Mouse (Mus musculus): ENCODE data around the gene Cdc20. TPM values are rescaled to one million over a fixed set of nuclear protein-coding genes. Genes with fewer than 3 reads are reported as not detected.

The Cdc20 gene
- total RNA-seq, 2 experiments from 2014 or later: 23.2 to 28.9 TPM

DNA sequence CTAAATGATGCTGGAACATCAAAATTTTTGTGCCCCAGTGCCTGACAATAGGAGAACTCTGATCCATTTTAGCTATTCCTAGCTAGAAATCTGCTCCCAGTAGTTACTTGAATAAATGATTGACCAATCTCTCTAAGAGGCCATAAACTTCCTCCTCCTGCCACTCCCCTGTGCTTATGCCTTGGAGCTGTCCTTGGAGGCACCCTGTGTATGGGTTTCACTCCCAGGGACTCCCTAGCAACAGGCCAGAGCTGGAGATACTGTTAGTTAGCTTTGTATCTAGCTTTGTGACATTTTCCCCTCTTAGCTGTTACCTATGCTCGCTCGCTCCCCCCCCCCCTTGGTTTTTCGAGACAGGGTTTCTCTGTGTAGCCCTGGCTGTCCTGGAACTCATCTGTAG, 15.8 kb downstream of the Cdc20 start:
- no peak for DNase-seq

DNA sequence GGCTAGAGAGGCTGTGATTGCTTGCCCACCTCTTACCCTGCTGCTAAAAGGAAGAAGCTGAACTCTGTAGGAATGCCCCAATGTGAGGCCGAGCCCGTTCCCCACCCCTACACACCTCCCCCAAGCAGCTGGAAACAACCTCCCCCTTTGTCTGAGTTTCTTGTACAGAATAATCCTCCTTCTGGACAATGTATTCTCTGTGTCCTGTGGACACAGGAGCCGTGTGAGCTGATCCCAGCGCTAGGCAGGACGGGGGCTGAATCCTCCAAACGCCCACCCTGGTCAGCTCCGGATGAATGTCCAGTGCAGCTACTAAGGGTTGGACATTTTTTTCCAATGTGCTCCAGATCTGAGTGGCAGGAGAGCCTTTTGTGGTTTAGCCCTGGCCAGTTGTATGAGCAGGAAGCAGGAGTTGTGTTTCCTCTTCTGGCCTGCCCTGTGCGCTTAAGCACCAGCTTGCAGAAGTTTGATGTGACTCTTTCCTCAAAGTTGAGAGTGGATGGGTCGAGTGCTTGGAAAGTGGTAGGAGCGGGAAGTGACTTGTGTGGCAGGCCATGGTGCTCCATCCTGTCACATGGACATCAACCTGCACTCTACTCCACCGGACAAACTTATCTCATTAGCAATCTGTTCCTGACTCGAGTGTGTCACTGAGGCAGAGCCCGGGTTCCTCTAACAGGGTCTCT, 19.9 kb downstream of the Cdc20 start:
- DNase-seq: no peak

DNA sequence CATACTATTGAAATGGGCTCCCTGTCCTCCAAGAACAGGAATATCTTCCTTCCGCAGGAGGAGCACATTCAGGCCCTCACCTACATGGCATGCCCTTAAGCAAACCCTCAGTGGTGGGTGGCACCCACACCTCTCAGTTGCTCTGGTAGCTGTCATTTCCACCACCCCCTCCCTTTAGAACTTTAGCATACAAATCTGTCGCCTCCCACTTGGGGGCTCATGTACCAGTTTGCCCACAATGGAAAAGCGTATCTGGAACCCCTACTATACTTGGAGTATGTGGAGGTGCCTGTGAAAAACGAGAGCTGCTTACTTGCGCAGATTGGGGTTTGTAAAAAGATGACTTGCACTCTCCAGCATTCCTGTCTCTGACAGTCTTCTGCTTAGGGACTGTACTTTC, 20.8 kb downstream of the Cdc20 start:
- no peak for DNase-seq

DNA sequence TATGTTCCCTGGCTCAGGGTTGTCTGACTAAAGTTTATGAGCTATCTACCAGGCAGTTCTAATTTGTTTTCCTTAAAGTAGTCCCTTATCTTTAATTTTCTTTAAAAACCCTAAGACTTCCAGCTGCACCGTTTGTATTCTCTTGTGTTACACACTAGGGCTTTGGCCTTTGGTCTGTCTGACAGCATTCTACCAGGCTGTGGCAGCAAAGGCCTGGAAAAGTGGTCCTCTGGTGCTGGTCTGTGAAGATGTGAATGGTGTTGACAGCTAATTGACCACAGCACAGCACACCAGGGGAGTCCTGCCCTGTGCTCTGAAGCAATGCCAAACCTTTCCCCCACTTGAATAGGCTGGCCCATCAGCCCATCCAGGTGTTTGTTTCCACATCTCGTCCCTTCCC, 21.4 kb downstream of the Cdc20 start:
- DNase-seq: no peak

DNA sequence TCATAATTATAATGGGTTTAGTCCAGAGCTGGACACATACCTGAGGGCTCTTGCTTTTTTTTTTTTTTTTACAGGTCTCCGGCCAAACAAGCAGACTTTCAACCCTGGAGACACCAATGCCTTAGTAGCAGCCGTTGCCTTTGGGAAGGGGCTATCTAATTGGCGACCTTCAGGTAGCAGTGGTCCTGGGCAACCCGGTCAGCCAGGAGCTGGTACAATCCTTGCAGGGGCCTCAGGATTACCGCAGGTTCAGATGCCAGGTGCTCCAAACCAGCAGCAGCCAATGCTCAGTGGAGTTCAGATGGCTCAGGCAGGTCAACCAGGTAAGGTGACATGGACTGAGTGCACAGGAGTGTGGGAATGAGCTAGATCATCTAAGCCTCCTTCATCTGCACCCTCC, 23.6 kb downstream of the Cdc20 start:
- DNase-seq: no peak

DNA sequence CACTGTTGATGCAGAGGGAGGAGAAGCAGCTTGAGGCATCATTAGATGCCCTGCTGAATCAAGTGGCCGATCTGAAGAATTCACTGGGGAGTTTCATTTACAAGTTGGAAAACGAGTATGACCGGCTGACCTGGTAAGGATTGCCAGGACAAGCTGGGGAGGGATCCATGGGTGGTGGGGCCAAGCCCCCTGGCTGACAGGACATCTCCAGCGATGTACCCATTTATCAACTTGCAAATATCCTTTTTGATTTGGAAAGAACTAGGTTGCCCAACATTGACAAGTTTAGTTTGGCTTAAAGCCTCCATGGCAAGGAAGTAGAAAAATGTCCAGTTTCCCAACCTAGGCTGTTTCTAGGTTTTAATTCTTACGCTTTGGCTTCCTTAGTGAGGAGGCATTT, 26.3 kb downstream of the Cdc20 start:
- no peak for DNase-seq

DNA sequence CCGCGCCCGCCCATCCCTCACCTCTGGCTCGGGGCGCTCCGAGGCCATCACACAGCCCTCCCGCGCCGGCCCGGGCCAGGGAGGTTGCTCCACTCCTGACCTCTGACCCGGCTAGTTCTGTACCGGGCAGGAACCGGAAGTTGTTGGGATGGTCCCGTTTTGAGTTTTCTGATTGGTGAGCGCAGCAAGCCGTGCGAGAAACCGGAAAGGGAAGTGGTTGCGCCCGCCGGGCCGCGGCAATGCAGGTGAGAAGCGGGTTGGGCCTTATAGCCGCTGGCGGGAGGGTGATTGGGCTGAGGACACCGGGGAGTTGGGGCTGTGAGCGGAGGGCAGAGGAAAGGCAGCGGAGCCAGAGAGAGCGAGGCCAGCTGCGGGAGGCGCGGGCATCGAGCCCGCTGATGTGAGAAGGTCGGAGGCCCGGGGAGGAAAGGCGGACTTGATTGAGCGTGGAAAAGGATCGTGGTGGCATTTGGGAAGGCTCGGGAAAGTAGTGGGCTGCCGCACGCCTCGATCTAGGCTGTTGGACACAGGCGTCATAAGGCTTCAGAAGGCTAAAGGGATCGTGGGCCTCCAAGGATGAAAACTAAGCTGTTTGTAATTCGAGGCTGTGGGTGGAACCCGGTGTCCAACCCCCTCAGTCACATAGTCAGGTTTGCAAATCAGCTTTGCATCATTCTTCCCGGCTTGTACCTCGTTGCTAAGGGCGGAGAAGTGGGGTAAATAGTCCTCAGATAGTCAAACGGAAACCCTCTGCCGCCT, 27.8 kb downstream of the Cdc20 start, which contains the start of the genes Szt2 and Med8:
Szt2 (minus strand) TSS at position 132 of the 759 bp plus-strand sequence.
Med8 (plus strand) TSS at position 196 of the 759 bp plus-strand sequence.
- peak; percentile 94 for DNase-seq

DNA sequence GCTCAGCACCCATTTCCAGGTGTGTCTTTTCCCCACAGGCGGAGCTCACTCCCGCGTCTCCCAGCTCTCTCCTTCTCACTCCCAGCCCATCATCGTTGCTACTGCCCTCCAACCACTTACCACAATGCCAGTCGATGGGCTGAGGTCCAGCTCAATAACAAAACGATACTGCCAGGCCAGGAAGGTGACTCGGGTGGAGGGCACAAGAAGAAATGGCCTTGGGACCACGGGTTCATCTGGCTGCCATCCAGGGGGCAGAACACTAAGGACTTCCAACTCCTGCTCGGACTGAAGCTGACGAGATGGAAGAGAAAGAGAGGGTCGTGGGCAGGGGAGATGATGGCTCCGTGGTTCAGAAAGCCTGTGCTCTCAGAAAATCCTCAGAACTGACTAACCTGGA, 34.5 kb downstream of the Cdc20 start:
- DNase-seq: peak; percentile 46

DNA sequence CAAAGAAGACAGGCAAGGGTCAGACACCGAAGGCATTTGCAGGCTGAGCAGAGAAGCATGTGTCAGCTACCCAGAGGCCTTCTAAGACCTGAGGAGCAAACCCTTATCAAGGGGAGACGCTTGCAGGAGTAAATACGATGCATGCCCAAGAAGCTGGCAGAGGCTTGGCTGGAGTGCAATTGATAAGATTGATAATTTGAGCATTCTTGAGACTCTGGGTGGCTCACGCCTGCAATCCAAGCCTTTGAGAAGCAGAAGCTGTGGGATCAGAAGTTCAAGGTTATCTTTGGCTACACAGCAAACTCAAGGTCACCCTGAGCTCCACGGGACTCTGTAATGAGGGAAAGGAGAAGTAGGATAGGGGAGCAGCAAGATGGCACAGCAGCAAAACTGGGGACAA, 35.2 kb downstream of the Cdc20 start:
- DNase-seq: no peak

DNA sequence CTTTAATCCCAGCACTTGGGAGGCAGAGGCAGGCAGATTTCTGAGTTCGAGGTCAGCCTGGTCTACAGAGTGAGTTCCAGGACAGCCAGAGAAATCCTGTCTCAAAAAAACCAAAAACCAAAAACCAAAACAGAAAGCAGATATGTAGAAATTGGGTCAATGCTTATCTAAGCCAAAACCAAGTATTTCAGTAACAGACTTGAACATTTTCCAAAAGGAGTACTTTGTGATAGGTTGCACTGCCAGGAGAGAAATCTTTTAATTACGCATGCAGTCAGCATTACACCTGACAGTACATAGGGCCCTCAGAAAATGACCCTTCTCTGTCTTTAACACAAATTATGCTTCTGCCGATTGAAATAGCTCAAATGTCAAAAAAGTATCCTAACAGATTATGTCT, 35.7 kb downstream of the Cdc20 start:
- DNase-seq: no peak

DNA sequence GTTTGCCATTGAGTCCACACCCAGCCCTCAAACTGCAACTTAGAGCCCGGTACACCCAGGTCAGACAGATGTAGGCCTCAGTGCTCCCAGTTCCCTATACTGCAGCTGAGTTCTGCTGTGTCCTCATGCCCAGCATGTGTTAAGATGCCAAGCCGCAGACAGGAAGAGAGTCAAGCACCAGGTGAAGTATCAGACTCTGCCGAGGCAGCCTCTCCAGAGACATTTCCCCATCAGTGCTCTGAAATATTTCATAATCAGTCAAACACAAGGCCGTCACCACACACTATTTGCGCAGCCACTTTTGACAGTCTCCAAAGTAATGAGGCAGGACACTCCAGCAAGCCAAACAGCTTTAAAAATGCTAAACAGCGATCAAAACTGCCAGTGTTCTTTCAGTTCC, 38.8 kb downstream of the Cdc20 start:
- DNase-seq: no peak

DNA sequence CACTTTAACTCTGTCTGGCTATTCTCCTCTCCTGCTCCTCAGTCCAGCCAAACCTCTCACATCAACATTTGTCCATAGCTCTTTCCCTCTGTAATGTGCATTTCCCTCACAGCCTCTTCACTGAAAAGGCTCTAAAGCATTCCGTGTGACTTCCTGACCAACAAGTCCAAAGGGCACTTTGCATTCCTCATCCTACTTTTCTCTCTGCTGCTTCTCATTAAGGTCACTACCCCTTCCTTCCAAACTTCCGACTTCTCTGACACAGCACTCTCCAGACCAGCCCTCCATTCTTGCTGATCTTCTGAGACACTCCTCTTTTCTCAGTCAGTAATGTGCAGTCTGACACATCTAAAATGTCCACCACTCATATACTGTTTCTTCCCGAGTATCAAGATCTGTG, 40.7 kb downstream of the Cdc20 start:
- no peak for DNase-seq

DNA sequence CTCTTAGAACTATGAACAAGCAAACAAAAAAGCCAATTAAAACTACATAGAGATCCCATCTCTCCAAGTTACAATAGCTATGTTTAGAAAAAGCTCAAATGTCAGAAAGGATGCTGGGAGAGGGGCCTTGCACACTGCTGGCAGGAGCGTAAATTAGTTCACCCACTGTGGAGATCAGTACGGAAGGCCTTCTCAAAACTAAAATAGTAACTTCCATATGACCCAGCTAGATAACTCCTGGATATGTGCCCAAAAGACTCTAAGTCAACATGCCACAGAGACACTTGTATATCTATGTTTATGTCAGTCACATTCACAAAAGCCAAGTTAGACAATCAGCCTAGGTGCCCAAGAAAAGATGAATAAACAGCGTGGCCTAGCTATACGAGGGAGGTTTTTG, 41.9 kb downstream of the Cdc20 start:
- DNase-seq: no peak

DNA sequence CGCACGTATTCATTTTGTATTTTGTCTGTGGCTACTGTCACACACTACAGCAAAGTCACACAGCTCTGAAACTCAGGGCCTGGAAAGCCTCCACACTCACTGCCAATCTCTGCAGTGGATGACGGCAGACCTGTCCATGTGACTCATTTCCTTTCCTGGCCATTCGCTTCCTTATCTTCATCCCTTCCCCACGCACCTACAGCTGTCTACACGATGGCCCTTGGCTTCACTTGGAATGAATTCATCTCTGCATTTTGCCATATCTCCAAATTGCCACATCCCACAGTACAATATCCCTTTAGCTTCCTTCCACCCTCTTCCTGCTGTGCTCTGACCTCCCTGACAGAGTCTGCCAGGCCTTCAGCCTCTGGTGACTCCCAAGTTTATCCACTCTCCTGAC, 42.6 kb downstream of the Cdc20 start:
- DNase-seq: no peak

DNA sequence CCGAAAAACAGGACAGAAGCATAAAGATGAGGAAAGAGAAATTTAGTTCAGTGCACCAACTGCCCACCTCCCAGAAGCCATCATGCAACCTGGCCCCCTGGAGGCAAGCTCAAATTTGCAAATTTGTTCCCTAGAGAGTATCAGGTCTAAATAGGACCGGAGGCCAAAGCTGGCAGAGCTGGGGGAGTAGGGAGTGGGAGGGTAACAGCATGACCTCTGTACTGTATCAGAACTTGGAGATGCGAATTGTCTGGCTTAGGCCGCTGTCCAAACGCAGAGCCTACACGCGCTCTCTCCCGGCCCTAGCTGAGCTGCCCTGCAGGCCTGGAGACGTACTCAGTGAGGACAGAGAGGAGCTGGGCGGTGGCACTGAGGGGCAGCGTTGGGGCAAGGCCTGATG, 47.0 kb downstream of the Cdc20 start:
- DNase-seq: no peak

DNA sequence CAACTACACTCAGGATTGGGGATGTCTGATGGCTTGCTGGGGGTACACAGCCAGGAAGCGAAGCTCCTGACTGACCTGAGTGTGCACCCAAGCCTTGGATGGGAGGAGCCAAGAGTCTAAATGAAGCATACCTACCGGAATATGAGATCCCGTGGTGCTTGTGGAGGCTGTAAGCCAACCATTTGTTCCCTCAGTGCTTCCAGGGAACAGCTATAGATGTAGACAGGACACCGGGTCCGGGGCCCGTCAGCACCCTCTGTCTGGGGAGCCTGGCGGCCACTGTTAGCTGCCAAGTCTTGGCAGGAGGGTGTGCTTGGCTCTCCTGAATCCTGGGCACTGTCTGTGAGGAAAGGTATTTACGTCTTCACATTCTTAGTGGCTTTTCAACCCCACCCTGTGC, 49.8 kb downstream of the Cdc20 start:
- DNase-seq: no peak

DNA sequence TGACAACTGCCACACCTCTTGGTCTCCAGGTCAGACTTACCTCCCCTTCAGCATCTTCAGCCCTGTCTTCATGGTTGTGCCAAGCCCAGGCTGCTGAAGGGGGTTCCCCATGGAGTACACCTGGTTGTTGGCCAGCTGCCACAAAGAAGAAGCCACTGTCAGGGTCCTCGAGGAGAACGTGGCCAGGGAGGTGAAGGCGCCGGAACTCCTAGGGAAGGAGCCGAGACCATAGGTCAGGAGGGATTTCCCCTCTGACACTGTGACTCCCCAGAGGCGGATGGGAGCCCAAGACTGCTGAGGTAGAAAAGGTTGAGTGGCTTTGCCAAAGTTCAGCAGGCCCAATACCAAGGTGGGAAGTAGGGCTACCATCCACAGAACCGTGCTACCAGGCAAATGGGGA, 53.9 kb downstream of the Cdc20 start:
- no peak for DNase-seq

Other genes starting within 250 kb of the Cdc20 start
- 10 to 100 TPM; 66.0 to 69.3 TPM for gene Ptprf, start 145.9 kb downstream of the Cdc20 start, total RNA-seq (2021)
- 10 to 100 TPM; 13.1 to 26.3 TPM for gene Szt2, start 28.1 kb downstream of the Cdc20 start, total RNA-seq (2021)
- gene Med8, start 28.0 kb downstream of the Cdc20 start, total RNA-seq (2021): 10 to 100 TPM; 63.3 to 73.5 TPM
- 10 to 100 TPM; 53.2 to 56.5 TPM for gene Elovl1, start 9.3 kb downstream of the Cdc20 start, total RNA-seq (2021)
- gene Mpl, start 20.2 kb upstream of the Cdc20 start, total RNA-seq (2021): under 1 TPM; 0.15 to 0.30 TPM
- 10 to 100 TPM; 67.3 to 74.7 TPM for gene Tie1, start 52.7 kb upstream of the Cdc20 start, total RNA-seq (2021)
- gene 2610528J11Rik, start 89.6 kb upstream of the Cdc20 start, total RNA-seq (2021): 1 to 10 TPM; 2.6 to 4.0 TPM
- gene Tmem125, start 106.7 kb upstream of the Cdc20 start, total RNA-seq (2021): 1 to 10 TPM; 1.3 to 1.6 TPM
- gene Cfap57, start 183.4 kb upstream of the Cdc20 start, total RNA-seq (2021): not detected
- 10 to 100 TPM; 70.6 to 71.1 TPM for gene Ebna1bp2, start 183.4 kb upstream of the Cdc20 start, total RNA-seq (2021)
- not detected for gene Olfr62, start 221.6 kb upstream of the Cdc20 start, total RNA-seq (2021)

Measured in adrenal gland, postnatal 10 days (tissue).